Mouse (Mus musculus) neutrophil, adult 83 days (primary cell): ENCODE measurements around the gene Myh7b. TPM values are rescaled to one million over a fixed set of nuclear protein-coding genes. Genes with fewer than 3 reads are reported as not detected.

Experiments used
- total RNA-seq, 2 experiments: library from RNA; stranded (reverse); gene quantifications; one replicate each; pipeline ENCODE4 v1.2.4; 2023

Gene Myh7b
- not detected for total RNA-seq

GRCm38 (mm10) chr2:155610978-155611377 is at the start of gene Myh7b:
Gene Myh7b, plus strand, starts transcription at chr2:155611212.

DNA sequence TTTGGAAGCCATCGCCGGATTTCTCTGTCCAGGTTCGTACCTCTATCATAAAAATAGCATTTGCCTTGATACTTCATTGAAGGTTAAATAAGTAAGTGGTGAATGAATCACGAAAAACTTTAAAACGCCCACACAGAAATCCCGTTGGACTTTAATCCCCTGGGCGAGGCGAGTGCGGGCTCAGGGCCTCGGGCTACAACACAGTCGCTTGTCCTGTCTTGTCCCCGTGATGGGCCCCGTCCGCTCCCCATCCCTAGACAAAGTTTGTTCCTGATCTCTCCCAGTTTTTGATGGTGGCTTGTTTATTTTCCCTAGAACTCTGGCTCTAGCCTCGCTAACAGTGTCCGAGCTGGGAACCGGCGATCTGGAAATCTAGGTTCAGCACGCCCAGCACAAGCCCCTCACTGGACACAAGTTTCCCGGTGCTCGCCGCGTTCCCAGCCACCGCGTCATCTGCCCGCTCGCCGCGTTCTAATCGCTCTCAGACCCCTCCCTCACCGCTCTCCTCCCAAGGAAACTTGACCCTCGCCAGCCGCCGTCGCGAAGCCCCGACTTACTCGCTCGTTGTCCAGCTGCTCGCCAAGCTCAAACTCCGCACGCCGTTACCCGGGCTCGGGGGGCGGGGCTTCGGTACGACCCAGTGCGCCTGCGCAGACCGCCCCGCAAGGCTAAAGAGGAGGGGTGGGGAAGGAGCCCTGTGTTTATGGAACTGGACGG is 18.7 kb upstream of the Myh7b start, which contains the start of gene Gss:
Gss (minus strand) TSS at position 674 of the 717 bp plus-strand sequence.

Other genes with a start within 250 kb of the Myh7b start
- 100 to 1,000 TPM; 265 to 287 TPM for gene Trp53inp2, start 230.2 kb upstream of the Myh7b start, total RNA-seq
- 10 to 100 TPM; 59.1 to 63.8 TPM for gene Ncoa6, start 137.3 kb upstream of the Myh7b start, total RNA-seq
- 1 to 10 TPM; 6.8 to 8.1 TPM for gene Acss2, start 93.3 kb upstream of the Myh7b start, total RNA-seq
- gene Ggt7, start 93.0 kb upstream of the Myh7b start, total RNA-seq: not detected
- 10 to 100 TPM; 10.1 to 11.1 TPM for gene Gss, start 18.4 kb upstream of the Myh7b start, total RNA-seq
- 100 to 1,000 TPM; 127 to 136 TPM for gene Trpc4ap, start 81.2 kb downstream of the Myh7b start, total RNA-seq
- 10 to 100 TPM; 36.7 to 39.8 TPM for gene Edem2, start 118.3 kb downstream of the Myh7b start, total RNA-seq
- gene Gm17581, start 124.7 kb downstream of the Myh7b start, total RNA-seq: not detected
- gene Procr, start 139.9 kb downstream of the Myh7b start, total RNA-seq: not detected
- gene Mmp24, start 164.1 kb downstream of the Myh7b start, total RNA-seq: not detected
- 10 to 100 TPM in 1 of 2 experiments, 1 to 10 TPM in 1; 7.0 to 10.7 TPM for gene BC029722, start 208.2 kb downstream of the Myh7b start, total RNA-seq
- gene Eif6, start 215.7 kb downstream of the Myh7b start, total RNA-seq: 10 to 100 TPM; 79.8 to 91.0 TPM
- not detected for gene Fam83c, start 223.6 kb downstream of the Myh7b start, total RNA-seq